Mouse (Mus musculus) brain, embryonic 14.5 days (tissue): ENCODE results near the gene Vmn1r192. TPM values are rescaled to one million over a fixed set of nuclear protein-coding genes. Genes with fewer than 3 reads are reported as not detected.
"Not testable (repeated sequence)": the region's sequence is repeated elsewhere in the genome, so short reads cannot be mapped to it uniquely, and the experiment has no call there.

Experiments used
- DNase-seq: peaks from one replicate; pipeline ENCODE4 v3.0.0-alpha.2; 2011; ENCODE audit warnings: low read depth
- CTCF ChIP-seq: fragments of 200-500 bp; IDR thresholded peaks from 2 replicates; pipeline ENCODE4 v1.5.1; 2012; ENCODE audit warnings: inconsistent platforms, mild to moderate bottlenecking, moderate library complexity, borderline replicate concordance; ENCODE audit not compliant: insufficient read depth, insufficient read length; ENCODE audit errors: extremely low read depth
- POLR2A ChIP-seq: fragments of 200-500 bp; IDR thresholded peaks from 2 replicates; pipeline ENCODE4 v1.6.1; 2012; ENCODE audit warnings: mild to moderate bottlenecking, inconsistent platforms, borderline replicate concordance; ENCODE audit not compliant: poor library complexity, insufficient read depth, insufficient read length, severe bottlenecking; ENCODE audit errors: extremely low read depth
- polyA plus RNA-seq: library from polyadenylated mRNA; depleted of rRNA; stranded (reverse); fragments of >200 nt; gene quantifications from 2 replicates; pipeline ENCODE4 v1.2.3, GENCODE M21; 2012; rRNA removed

Gene Vmn1r192
- polyA plus RNA-seq = not detected in 2 replicates

DNA sequence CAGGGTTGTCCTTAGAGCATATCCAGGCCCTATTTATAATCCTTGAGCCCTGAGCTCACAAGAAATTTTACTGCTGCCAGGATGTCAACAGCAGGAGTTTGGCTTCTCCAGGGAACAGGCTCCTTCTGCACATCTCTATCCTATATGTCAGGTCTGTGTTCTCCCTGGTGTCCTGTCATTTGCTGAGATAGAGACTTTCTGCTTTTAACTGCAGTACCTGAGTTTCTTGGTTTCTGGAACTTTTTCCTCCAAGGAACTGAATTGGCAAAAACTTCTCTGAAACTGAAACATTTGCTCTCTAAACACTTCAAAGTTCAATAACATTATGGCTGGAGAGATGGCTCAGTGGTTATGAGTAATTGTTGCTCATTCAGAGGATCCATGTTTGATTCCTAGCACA is at the start of gene Vmn1r192:
TSS of gene Vmn1r192 (minus strand) at position 101 of the 400 bp plus-strand sequence.
- DNase-seq = no peak
- TF ChIP-seq CTCF (no peak), POLR2A (no peak)

- not testable (repeated sequence) for DNase-seq
Measured at GRCm38 (mm10) chr13:22223060-22223459, 32.1 kb upstream of the Vmn1r192 start, which contains the start of gene Vmn1r193. TSS of gene Vmn1r193 (minus strand) at chr13:22223160.

DNA sequence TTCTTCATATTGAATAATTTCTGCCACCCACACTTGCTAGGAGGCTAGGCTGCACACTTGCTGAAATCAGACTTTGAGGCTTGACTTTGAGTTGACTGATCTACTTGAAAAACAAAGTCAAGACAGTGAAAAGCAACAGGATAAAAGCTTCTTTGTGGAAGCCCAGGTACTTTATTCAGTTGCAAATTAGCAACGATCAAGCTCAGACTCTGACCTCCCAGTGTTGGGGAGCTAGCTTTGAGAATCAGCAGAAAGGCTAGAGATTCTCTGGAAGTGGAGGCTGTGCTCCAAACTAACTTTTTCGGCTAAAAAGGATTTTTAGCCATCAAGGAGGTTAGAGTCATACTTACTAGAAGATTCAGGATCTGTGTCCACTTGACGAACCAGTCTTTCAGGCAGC is 1.8 kb upstream of the Vmn1r192 start:
- not testable (repeated sequence) for DNase-seq

GRCm38 (mm10) chr13:22190385-22190784 is 556 bp downstream of the Vmn1r192 start:
- no peak for DNase-seq
- TF ChIP-seq CTCF = no peak
- TF ChIP-seq POLR2A = no peak

- DNase-seq = no peak
- no peak for TF ChIP-seq POLR2A
- no peak for TF ChIP-seq CTCF
Measured at GRCm38 (mm10) chr13:22189313-22189712, 1.6 kb downstream of the Vmn1r192 start.

- no peak for DNase-seq
- no peak for TF ChIP-seq POLR2A
- no peak for TF ChIP-seq CTCF
Measured at GRCm38 (mm10) chr13:22183869-22184268, 7.1 kb downstream of the Vmn1r192 start, which contains the start of gene Vmn1r191. TSS of gene Vmn1r191 (minus strand) at chr13:22183969.

- no peak for DNase-seq
Measured at GRCm38 (mm10) chr13:22168416-22168815, 22.5 kb downstream of the Vmn1r192 start.

GRCm38 (mm10) chr13:22136495-22137293 is 54.2 kb downstream of the Vmn1r192 start:
- DNase-seq = peak; percentile 0

More at GRCm38 (mm10) chr13:22168416-22168815, 22.5 kb downstream of the Vmn1r192 start:
- TF ChIP-seq POLR2A (no peak), CTCF (no peak)

Other genes with a start within 250 kb of the Vmn1r192 start
- gene Zfp184, start 246.0 kb downstream of the Vmn1r192 start, polyA plus RNA-seq = 14.5 and 14.9 TPM in 2 replicates
- gene Pom121l2, start 209.9 kb downstream of the Vmn1r192 start, polyA plus RNA-seq = 0.04 TPM in 1 of 2 replicates, not detected in the other
- 0.08 and 0.21 TPM in 2 replicates for gene Prss16, start 181.4 kb downstream of the Vmn1r192 start, polyA plus RNA-seq
- 8.8 and 13.4 TPM in 2 replicates for gene Hist1h2ah, start 155.6 kb downstream of the Vmn1r192 start, polyA plus RNA-seq
- 20.9 and 21.3 TPM in 2 replicates for gene Hist1h2bk, start 155.3 kb downstream of the Vmn1r192 start, polyA plus RNA-seq
- gene Hist1h4i, start 149.8 kb downstream of the Vmn1r192 start, polyA plus RNA-seq = 20.0 and 40.1 TPM in 2 replicates
- 32.1 and 55.3 TPM in 2 replicates for gene Hist1h2ag, start 148.2 kb downstream of the Vmn1r192 start, polyA plus RNA-seq
- gene Hist1h2bj, start 147.9 kb downstream of the Vmn1r192 start, polyA plus RNA-seq = 20.2 and 23.7 TPM in 2 replicates
- gene Vmn1r188, start 106.7 kb downstream of the Vmn1r192 start, polyA plus RNA-seq = not detected in 2 replicates
- gene Vmn1r189, start 85.3 kb downstream of the Vmn1r192 start, polyA plus RNA-seq = not detected in 2 replicates
- not detected in 2 replicates for gene Vmn1r191, start 7.2 kb downstream of the Vmn1r192 start, polyA plus RNA-seq
- not detected in 2 replicates for gene Vmn1r193, start 32.0 kb upstream of the Vmn1r192 start, polyA plus RNA-seq
- gene Vmn1r194, start 53.1 kb upstream of the Vmn1r192 start, polyA plus RNA-seq = not detected in 2 replicates
- not detected in 2 replicates for gene Vmn1r195, start 79.4 kb upstream of the Vmn1r192 start, polyA plus RNA-seq
- gene Vmn1r196, start 98.8 kb upstream of the Vmn1r192 start, polyA plus RNA-seq = not detected in 2 replicates
- not detected in 2 replicates for gene Vmn1r197, start 133.4 kb upstream of the Vmn1r192 start, polyA plus RNA-seq
- gene Vmn1r198, start 159.2 kb upstream of the Vmn1r192 start, polyA plus RNA-seq = not detected in 2 replicates
- gene Vmn1r199, start 188.7 kb upstream of the Vmn1r192 start, polyA plus RNA-seq = not detected in 2 replicates
- gene Vmn1r200, start 199.2 kb upstream of the Vmn1r192 start, polyA plus RNA-seq = not detected in 2 replicates